Mouse (Mus musculus): Measurements from ENCODE around the gene Casq1.

GRCm38 (mm10) chr1:172169809-172170208, 49.9 kb downstream of the Casq1 start:
- TF ChIP-seq POLR2A (IDR thresholded peaks at IDR 0.05; ENCODE audit: borderline replicate concordance, extremely low read depth, insufficient read depth, insufficient read length, poor library complexity, severe bottlenecking): no peak
- no peak for TF ChIP-seq CTCF (IDR thresholded peaks at IDR 0.05; ENCODE audit: borderline replicate concordance, extremely low read depth, insufficient read depth, insufficient read length)
